Mouse (Mus musculus) bone marrow macrophage, adult 2 months (primary cell): ENCODE data around the gene Gm27027. TPM values are rescaled to one million over a fixed set of nuclear protein-coding genes. Genes with fewer than 3 reads are reported as not detected.

ENCODE experiments used
- H3K27ac ChIP-seq: 2 replicates; pipeline ENCODE4 v1.5.1; 2012; ENCODE audit warnings: low read depth, low read length; ENCODE audit not compliant: insufficient read depth
- H3K4me1 ChIP-seq: 2 replicates; pipeline ENCODE4 v1.6.1; 2012; ENCODE audit warnings: low read length; ENCODE audit not compliant: control insufficient read depth, insufficient read depth
- H3K4me3 ChIP-seq: 2 replicates; pipeline ENCODE4 v1.5.1; 2012; ENCODE audit warnings: mild to moderate bottlenecking, low read length, moderate library complexity; ENCODE audit not compliant: insufficient read depth
- CTCF ChIP-seq: IDR thresholded peaks from 2 replicates; pipeline ENCODE4 v1.5.1; 2012; ENCODE audit warnings: low read depth, mild to moderate bottlenecking, low read length, moderate library complexity
- POLR2A ChIP-seq: IDR thresholded peaks from 2 replicates; pipeline ENCODE4 v1.6.1; 2012; ENCODE audit warnings: mild to moderate bottlenecking, low read depth, low read length, borderline replicate concordance
- polyA plus RNA-seq: library from polyadenylated mRNA; stranded (reverse); fragments of >200 nt; gene quantifications from 2 replicates; pipeline ENCODE4 v1.2.4, GENCODE M21; 2012; ENCODE audit not compliant: missing spikeins, insufficient read depth, insufficient read length

The Gm27027 gene
- polyA plus RNA-seq, 1 experiment, result not detected

DNA sequence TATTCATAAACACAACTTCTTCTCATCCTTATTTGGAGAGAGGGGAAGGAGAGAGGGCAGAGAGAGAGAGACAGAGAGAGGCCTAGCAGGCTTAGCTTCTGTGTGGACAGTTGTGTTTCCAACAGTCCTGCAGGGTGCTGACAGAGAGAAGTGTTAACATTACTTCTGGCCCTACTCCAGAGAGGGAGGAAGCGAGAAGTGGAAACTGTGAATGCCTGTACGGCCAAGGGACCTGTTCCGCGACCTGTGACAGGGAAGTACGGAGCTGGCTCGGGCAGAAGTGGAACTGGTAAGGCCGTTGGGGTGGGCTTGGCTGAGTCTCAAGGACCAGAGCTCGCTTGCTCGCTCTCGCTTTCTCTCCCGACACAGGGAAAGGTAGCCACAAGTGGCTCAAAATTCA, 54.5 kb downstream of the Gm27027 start:
- no peak overlapping the region for H3K27ac ChIP-seq
- peaks cover 5% of the 10 kb centered on the region for H3K4me1 ChIP-seq
- H3K4me3 ChIP-seq, result peak overlapping the region; percentile 30
- no peak for TF ChIP-seq CTCF
- no peak for TF ChIP-seq POLR2A

DNA sequence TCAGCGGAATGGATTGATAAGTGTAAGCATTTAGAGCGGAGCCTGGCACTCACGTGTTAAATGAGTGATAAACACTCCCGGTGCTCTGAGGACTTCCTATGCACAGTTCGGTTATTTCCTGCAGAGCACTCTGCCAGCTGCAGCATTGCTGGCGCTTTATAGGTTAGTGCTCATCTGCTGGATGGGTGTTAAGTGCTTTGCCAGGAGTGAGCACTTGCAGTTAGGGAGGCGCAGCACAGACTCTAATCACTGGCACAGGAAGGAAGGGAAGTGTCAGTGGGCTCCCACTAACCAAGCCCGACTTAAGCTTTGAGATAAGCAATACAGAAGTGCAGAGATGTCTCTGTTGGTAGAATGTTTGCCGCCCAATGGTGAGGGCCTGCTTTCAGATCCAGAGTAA, 57.6 kb downstream of the Gm27027 start:
- no peak overlapping the region for H3K4me3 ChIP-seq
- peaks cover 5% of the 10 kb centered on the region for H3K4me1 ChIP-seq
- TF ChIP-seq POLR2A (no peak), CTCF (no peak)
- H3K27ac ChIP-seq, result no peak overlapping the region

DNA sequence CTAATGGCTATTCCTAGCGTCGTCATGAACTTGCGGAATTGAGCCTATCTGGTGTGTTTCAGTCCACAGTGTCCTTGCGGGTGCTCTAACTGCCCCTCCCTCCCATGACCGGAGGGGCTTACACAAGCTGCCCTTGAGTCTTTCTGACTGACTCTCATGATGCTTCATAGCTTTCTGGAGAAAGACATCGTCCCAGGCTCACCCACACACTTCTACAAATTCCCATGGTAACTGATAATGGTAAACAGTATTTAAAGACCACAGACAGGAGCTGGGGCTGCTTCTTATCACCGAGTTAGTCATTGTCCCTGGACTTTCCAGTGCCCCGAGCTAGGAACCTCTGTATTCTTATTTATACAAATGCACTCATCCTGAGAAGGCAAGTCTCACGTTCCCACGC, 67.3 kb downstream of the Gm27027 start:
- no peak for TF ChIP-seq POLR2A
- TF ChIP-seq CTCF, result no peak

DNA sequence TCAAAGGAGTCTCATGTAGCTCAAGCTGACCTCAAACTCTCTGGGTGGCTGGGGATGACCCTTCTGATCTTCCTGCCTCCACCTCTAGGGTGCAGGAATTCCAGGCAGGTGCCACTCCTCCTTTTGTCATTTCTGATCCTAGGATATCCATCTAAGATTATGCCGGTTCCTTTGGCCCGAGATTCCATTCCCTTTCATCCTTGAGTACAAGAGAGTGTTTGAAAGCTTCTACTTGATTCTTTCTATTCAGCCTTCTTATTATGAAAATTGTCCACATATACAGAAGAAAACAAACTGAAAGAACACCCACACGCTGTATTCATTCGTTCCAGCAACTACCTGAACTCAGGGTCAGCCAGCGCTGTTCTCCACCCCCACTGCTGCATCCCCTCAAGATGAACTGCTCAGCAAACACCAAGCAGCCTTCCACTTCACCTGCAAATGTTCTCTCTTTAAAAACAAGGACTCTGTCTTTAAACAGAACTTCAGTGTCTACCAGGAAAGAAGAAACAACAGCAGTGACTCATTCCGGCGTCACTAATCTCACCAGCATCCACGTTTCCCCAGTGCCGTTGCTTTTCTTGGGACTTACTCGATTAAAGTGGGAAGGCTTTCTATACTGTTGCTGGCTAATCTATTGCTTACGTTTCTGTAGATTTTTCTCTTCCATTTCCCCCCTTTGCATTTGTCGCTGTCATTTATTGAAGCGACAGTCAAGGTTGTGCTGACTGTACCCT, 68.3 kb downstream of the Gm27027 start:
- H3K4me1 ChIP-seq, result no peaks in the 10 kb centered on the region
- TF ChIP-seq POLR2A, result no peak
- TF ChIP-seq CTCF, result no peak
- H3K27ac ChIP-seq, result no peak overlapping the region
- no peak overlapping the region for H3K4me3 ChIP-seq

More for the DNA sequence above, 67.3 kb downstream of the Gm27027 start:
- H3K27ac ChIP-seq, result no peak overlapping the region
- H3K4me1 ChIP-seq, result no peaks in the 10 kb centered on the region
- no peak overlapping the region for H3K4me3 ChIP-seq

GRCm38 (mm10) chr2:93926141-93926540, 70.0 kb downstream of the Gm27027 start:
- H3K4me3 ChIP-seq, result no peak overlapping the region
- no peaks in the 10 kb centered on the region for H3K4me1 ChIP-seq
- TF ChIP-seq CTCF (no peak), POLR2A (no peak)

GRCm38 (mm10) chr2:93919093-93919492, 77.1 kb downstream of the Gm27027 start:
- Histone ChIP-seq H3K27ac (no peak overlapping the region), H3K4me1 (no peaks in the 10 kb centered on the region), H3K4me3 (no peak overlapping the region)
- TF ChIP-seq CTCF, result no peak
- no peak for TF ChIP-seq POLR2A

More at GRCm38 (mm10) chr2:93926141-93926540, 70.0 kb downstream of the Gm27027 start:
- no peak overlapping the region for H3K27ac ChIP-seq

GRCm38 (mm10) chr2:93913552-93913951, 82.6 kb downstream of the Gm27027 start:
- H3K27ac ChIP-seq, result no peak overlapping the region
- H3K4me1 ChIP-seq, result peaks cover 7% of the 10 kb centered on the region
- H3K4me3 ChIP-seq, result no peak overlapping the region
- TF ChIP-seq POLR2A (no peak), CTCF (no peak)

DNA sequence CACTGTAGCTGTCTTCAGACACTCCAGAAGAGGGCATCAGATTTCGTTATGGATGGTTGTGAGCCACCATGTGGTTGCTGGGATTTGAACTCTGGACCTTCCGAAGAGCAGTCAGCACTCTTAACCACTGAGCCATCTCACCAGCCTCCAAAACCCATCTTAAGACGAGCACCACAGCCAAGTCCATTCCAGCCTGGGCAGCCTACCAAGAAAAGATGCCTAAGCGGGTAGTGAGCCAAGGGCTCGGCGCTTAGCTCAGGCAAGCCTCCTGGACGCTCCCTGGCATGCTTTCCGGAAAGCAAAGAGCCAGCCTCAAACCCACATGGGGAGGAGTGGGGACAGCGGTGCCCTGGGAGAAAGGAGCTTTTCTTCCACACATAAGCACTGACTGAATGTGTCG, 84.2 kb downstream of the Gm27027 start:
- Histone ChIP-seq H3K27ac (no peak overlapping the region), H3K4me3 (no peak overlapping the region), H3K4me1 (peaks cover 7% of the 10 kb centered on the region)
- TF ChIP-seq POLR2A (no peak), CTCF (no peak)

GRCm38 (mm10) chr2:93909716-93910115, 86.4 kb downstream of the Gm27027 start:
- TF ChIP-seq CTCF, result no peak
- no peak for TF ChIP-seq POLR2A
- H3K4me1 ChIP-seq, result peaks cover 7% of the 10 kb centered on the region

GRCm38 (mm10) chr2:93907519-93908294, 88.4 kb downstream of the Gm27027 start:
- Histone ChIP-seq H3K27ac (no peak overlapping the region), H3K4me3 (no peak overlapping the region), H3K4me1 (peaks cover 13% of the 10 kb centered on the region)
- TF ChIP-seq CTCF, result no peak
- TF ChIP-seq POLR2A, result no peak

More at GRCm38 (mm10) chr2:93909716-93910115, 86.4 kb downstream of the Gm27027 start:
- Histone ChIP-seq H3K4me3 (no peak overlapping the region), H3K27ac (no peak overlapping the region)

Other genes starting within 250 kb of the Gm27027 start
- 33.1 and 43.7 TPM in 2 replicates for gene Ext2, start 173.8 kb downstream of the Gm27027 start, polyA plus RNA-seq
- gene Accs, start 146.4 kb downstream of the Gm27027 start, polyA plus RNA-seq, result 19.1 and 26.1 TPM in 2 replicates
- not detected in 2 replicates for gene Accsl, start 127.2 kb downstream of the Gm27027 start, polyA plus RNA-seq
- not detected in 2 replicates for gene Gm13889, start 39.2 kb downstream of the Gm27027 start, polyA plus RNA-seq
- gene Alkbh3, start 14.5 kb upstream of the Gm27027 start, polyA plus RNA-seq, result 37.4 and 38.8 TPM in 2 replicates
- gene Hsd17b12, start 161.6 kb upstream of the Gm27027 start, polyA plus RNA-seq, result 79.8 and 84.2 TPM in 2 replicates